Mouse (Mus musculus) stomach, embryonic 14.5 days (tissue): ENCODE measurements around the gene Adig. TPM values are rescaled to one million over a fixed set of nuclear protein-coding genes. Genes with fewer than 3 reads are reported as not detected.
A peak's percentile ranks its signal among the peaks of the same experiment; 100 is the strongest.

Experiments
- ATAC-seq: fragments of 200-750 bp; cut with Nextera tagmentation; 2 replicates; pipeline ENCODE4 v1.8.0; 2017; ENCODE audit warnings: low read depth, moderate TSS enrichment; ENCODE audit not compliant: insufficient number of reproducible peaks, insufficient read depth, low FRiP score
- H3K27ac ChIP-seq: fragments of 300-500 bp; sonication (generic); 2 replicates; pipeline ENCODE4 v1.5.1; 2014; ENCODE audit warnings: mild to moderate bottlenecking, low read length, moderate library complexity, mixed read lengths
- H3K27me3 ChIP-seq: fragments of 300-500 bp; sonication (generic); 2 replicates; pipeline ENCODE4 v1.6.1; 2014; ENCODE audit warnings: low read length, control low read depth, mixed read lengths; ENCODE audit not compliant: control insufficient read depth, insufficient read depth
- H3K36me3 ChIP-seq: fragments of 300-500 bp; sonication (generic); 2 replicates; pipeline ENCODE4 v1.6.1; 2014; ENCODE audit warnings: mild to moderate bottlenecking, control low read depth, low read length, moderate library complexity, mixed read lengths; ENCODE audit not compliant: control insufficient read depth, insufficient read depth
- H3K4me1 ChIP-seq: fragments of 300-500 bp; sonication (generic); 2 replicates; pipeline ENCODE4 v1.6.1; 2014; ENCODE audit warnings: low read length, control low read depth, mixed read lengths; ENCODE audit not compliant: control insufficient read depth, insufficient read depth
- H3K4me2 ChIP-seq: fragments of 300-500 bp; sonication (generic); replicated peaks from 2 replicates; pipeline ENCODE4 v1.6.1; 2014; ENCODE audit warnings: low read depth, low read length, control low read depth
- H3K4me3 ChIP-seq: fragments of 300-500 bp; sonication (generic); 2 replicates; pipeline ENCODE4 v1.5.1; 2014; ENCODE audit warnings: low read depth, low read length, control low read depth
- H3K9ac ChIP-seq: fragments of 300-500 bp; sonication (generic); replicated peaks from 2 replicates; pipeline ENCODE4 v1.6.1; 2014; ENCODE audit warnings: low read depth, mild to moderate bottlenecking, control low read depth, low read length, moderate library complexity, mixed read lengths
- H3K9me3 ChIP-seq: fragments of 300-500 bp; sonication (generic); 2 replicates; pipeline ENCODE4 v1.6.1; 2016; ENCODE audit warnings: low read depth, low read length, control low read depth; ENCODE audit not compliant: control insufficient read depth
- WGBS: fragments of 180-500 bp; shearing (Covaris S2); extraction: QIAGEN DNeasy Blood & Tissue Kit; methylation state at CpG from one replicate; pipeline ENCODE4 v1.1.7; 2014; 5-methylcytosine and 5-hydroxymethylcytosine counted together
- polyA plus RNA-seq: library from polyadenylated mRNA; unstranded; fragments of >200 nt; fragmentation: Nextera tagmentation; extraction: Ambion mirVana; gene quantifications from 2 replicates; pipeline ENCODE4 v1.2.1, GENCODE M21; 2014

Gene Adig
- polyA plus RNA-seq, 1 experiment from 2014 or later, result 0.77 TPM

- Histone ChIP-seq H3K36me3 (no peaks in the 10 kb centered on the region), H3K4me3 (no peak overlapping the region), H3K27me3 (peaks cover 12% of the 10 kb centered on the region; the same call in 1 of the 2 replicates), H3K27ac (no peak overlapping the region), H3K4me1 (no peaks in the 10 kb centered on the region), H3K9ac (no peak overlapping the region), H3K9me3 (no peaks in the 10 kb centered on the region), H3K4me2 (no peak overlapping the region)
- no peak for ATAC-seq
- WGBS, result 1% methylated on average over 3 of the region's 3 CpGs
These were observed 47.7 kb downstream of the Adig start for GRCm38 (mm10) chr2:158550067-158550466.

GRCm38 (mm10) chr2:158554366-158554765 is 52.0 kb downstream of the Adig start:
- H3K9ac ChIP-seq, result no peak overlapping the region
- no peaks in the 10 kb centered on the region for H3K36me3 ChIP-seq
- H3K4me2 ChIP-seq, result no peak overlapping the region
- no peak overlapping the region for H3K4me3 ChIP-seq
- ATAC-seq, result no peak
- no peaks in the 10 kb centered on the region for H3K9me3 ChIP-seq
- no peak overlapping the region for H3K27ac ChIP-seq
- no peaks in the 10 kb centered on the region for H3K4me1 ChIP-seq
- 22% methylated on average over 10 of the region's 10 CpGs for WGBS
- peaks cover 12% of the 10 kb centered on the region; the same call in 1 of the 2 replicates for H3K27me3 ChIP-seq

GRCm38 (mm10) chr2:158555252-158555651 is 52.8 kb downstream of the Adig start:
- Histone ChIP-seq H3K4me2 (no peak overlapping the region), H3K36me3 (no peaks in the 10 kb centered on the region), H3K9me3 (no peaks in the 10 kb centered on the region), H3K27me3 (peaks cover 12% of the 10 kb centered on the region; the same call in 1 of the 2 replicates), H3K9ac (no peak overlapping the region), H3K27ac (no peak overlapping the region), H3K4me3 (no peak overlapping the region), H3K4me1 (no peaks in the 10 kb centered on the region)
- 3% methylated on average over 7 of the region's 7 CpGs for WGBS
- no peak for ATAC-seq

GRCm38 (mm10) chr2:158555812-158556211 is 53.4 kb downstream of the Adig start:
- no peak for ATAC-seq
- no peaks in the 10 kb centered on the region for H3K4me1 ChIP-seq
- peak overlapping the region; percentile 30 for H3K4me2 ChIP-seq
- under 1% methylated on average over 8 of the region's 8 CpGs for WGBS
- H3K27ac ChIP-seq, result no peak overlapping the region
- no peak overlapping the region for H3K9ac ChIP-seq
- H3K36me3 ChIP-seq, result no peaks in the 10 kb centered on the region
- H3K27me3 ChIP-seq, result peaks cover 12% of the 10 kb centered on the region; the same call in 1 of the 2 replicates
- no peaks in the 10 kb centered on the region for H3K9me3 ChIP-seq
- H3K4me3 ChIP-seq, result no peak overlapping the region

- H3K36me3 ChIP-seq, result no peaks in the 10 kb centered on the region
- whole genome bisulfite sequencing, result 2% methylated on average over 20 of the region's 20 CpGs
- H3K9ac ChIP-seq, result no peak overlapping the region
- ATAC-seq, result no peak
- H3K9me3 ChIP-seq, result no peaks in the 10 kb centered on the region
- no peak overlapping the region for H3K4me3 ChIP-seq
- H3K4me2 ChIP-seq, result peak overlapping the region; percentile 30
- H3K27ac ChIP-seq, result no peak overlapping the region
- peaks cover 12% of the 10 kb centered on the region; the same call in 1 of the 2 replicates for H3K27me3 ChIP-seq
- H3K4me1 ChIP-seq, result no peaks in the 10 kb centered on the region
These were observed 53.8 kb downstream of the Adig start for GRCm38 (mm10) chr2:158556225-158556624.

GRCm38 (mm10) chr2:158556750-158557149 is 54.3 kb downstream of the Adig start:
- Histone ChIP-seq H3K4me1 (no peaks in the 10 kb centered on the region), H3K27me3 (peaks cover 12% of the 10 kb centered on the region; the same call in 1 of the 2 replicates), H3K4me2 (no peak overlapping the region), H3K9ac (no peak overlapping the region), H3K4me3 (no peak overlapping the region), H3K27ac (no peak overlapping the region), H3K36me3 (no peaks in the 10 kb centered on the region), H3K9me3 (no peaks in the 10 kb centered on the region)
- WGBS, result 9% methylated on average over 5 of the region's 5 CpGs
- no peak for ATAC-seq

Other genes with a start within 250 kb of the Adig start
- not detected in 2 replicates for gene Bpi, start 244.5 kb upstream of the Adig start, polyA plus RNA-seq
- 3.5 and 5.3 TPM in 2 replicates for gene Lbp, start 196.1 kb upstream of the Adig start, polyA plus RNA-seq
- 6.5 and 10.0 TPM in 2 replicates for gene Snhg11, start 127.0 kb upstream of the Adig start, polyA plus RNA-seq
- 26.8 and 26.9 TPM in 2 replicates for gene Ralgapb, start 92.8 kb upstream of the Adig start, polyA plus RNA-seq
- gene Arhgap40, start 10.2 kb downstream of the Adig start, polyA plus RNA-seq, result 1.4 and 1.7 TPM in 2 replicates
- gene Slc32a1, start 108.2 kb downstream of the Adig start, polyA plus RNA-seq, result not detected in 2 replicates
- 10.5 and 14.8 TPM in 2 replicates for gene Actr5, start 122.3 kb downstream of the Adig start, polyA plus RNA-seq
- 4.9 and 6.0 TPM in 2 replicates for gene Ppp1r16b, start 162.8 kb downstream of the Adig start, polyA plus RNA-seq